Mouse (Mus musculus) induced T-regulatory cell, adult 2 months (primary cell): Measurements from ENCODE around the gene Gm21767.
"Not testable (repeated sequence)": the region's sequence is repeated elsewhere in the genome, so short reads cannot be mapped to it uniquely, and the experiment has no call there.

Experiments
- DNase-seq: peaks from one replicate; pipeline ENCODE4 v3.0.0-alpha.2; 2012; ENCODE audit warnings: low read depth

The Gm21767 gene

DNA sequence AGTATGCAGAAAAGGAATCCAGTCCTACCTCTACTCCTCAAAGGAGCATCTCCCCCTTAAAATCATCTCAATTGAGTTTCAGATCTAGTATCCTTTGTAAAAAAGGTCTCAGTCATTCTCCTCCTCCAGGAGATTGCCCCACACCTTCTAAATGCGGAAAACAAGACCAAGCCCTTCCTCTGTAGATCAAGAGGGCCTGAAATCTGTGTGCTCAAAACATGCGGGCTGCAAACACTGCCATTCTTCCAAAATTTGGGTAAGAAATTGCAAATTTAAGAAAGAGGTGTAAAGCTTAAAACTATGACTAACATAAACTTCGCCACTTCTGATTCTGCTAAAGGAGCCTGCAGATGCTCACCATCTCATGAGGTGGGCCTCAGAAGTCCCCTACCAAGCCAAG lies at the start of gene Gm21767:
Gene Gm21767, plus strand, starts transcription at position 301 of the 400 bp plus-strand sequence.
- DNase-seq = not testable (repeated sequence)
